ENCODE assay signal across 8 mouse cellular contexts in the genomic region with DNA sequence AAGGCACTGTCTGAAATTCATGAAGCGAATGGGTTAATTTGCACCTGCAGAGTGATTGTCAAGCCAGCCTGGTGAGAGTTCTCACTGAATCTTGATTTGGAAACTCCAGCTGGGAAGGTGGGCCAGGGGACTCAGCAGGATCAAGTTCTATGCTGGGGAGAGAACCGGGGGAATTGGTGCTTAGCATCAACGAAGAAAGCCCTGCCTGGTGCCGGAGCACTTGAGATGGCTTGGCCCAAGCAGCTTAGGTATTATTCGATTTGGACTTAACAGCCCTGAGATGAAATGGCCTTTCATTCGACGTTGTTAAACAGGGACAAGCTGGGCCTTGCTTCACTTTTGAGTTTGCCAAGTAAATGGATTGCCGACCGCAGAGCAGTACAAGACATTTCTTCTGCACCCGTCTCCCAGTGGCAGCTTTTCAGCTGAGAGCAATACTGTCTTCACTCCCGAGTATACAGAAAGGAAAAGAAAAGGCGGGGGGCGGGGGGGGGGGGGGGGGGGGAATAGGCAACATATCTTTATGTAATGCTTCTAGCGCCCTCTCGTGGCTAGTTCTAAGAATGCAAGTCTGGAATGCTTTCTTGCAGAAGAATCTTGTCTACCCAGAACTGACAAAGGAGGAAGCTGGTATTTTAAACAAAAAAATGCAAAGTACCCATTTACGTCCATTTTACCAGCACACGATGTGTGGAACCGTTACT.
DNase-seq lines count a peak whose midpoint lies in the region; ATAC-seq and TF ChIP-seq lines count a peak whose summit lies in the region.

No protein-coding gene starts in this region.

- no peak overlapping the region for H3K27ac ChIP-seq in embryonic facial prominence, embryonic 10.5 days (replicated peaks)
- H3K27ac ChIP-seq in intestine, postnatal 0 days (ENCODE audit: low read depth, low read length) = no peak overlapping the region

- H3K9ac ChIP-seq in intestine, postnatal 0 days (ENCODE audit: low read depth, low read length) = 0 out of 2 replicates have a peak overlapping the region, but pooled peaks have one; percentile 17

- peaks cover 4% of the 10 kb centered on the region; the same call in 1 of the 2 replicates for H3K4me1 ChIP-seq in embryonic facial prominence, embryonic 10.5 days
- no peaks in the 10 kb centered on the region for H3K4me1 ChIP-seq in intestine, postnatal 0 days (replicated peaks; ENCODE audit: control insufficient read depth, insufficient read depth, low read length)

- peak; percentile 66 for TF ChIP-seq CTCF in intestine, postnatal 0 days (IDR thresholded peaks at IDR 0.05; ENCODE audit: low read depth)

- WGBS in embryonic facial prominence, embryonic 10.5 days = 3% methylated on average over 16 of the region's 18 CpGs
- 7% methylated on average over 16 of the region's 18 CpGs for WGBS in intestine, postnatal 0 days

- H3K4me2 ChIP-seq in intestine, postnatal 0 days (replicated peaks; ENCODE audit: low read depth) = peak overlapping the region; percentile 57

- peaks cover 6% of the 10 kb centered on the region; the same call in 1 of the 2 replicates for H3K27me3 ChIP-seq in embryonic facial prominence, embryonic 10.5 days (replicated peaks; ENCODE audit: low read depth, poor library complexity, severe bottlenecking)
- H3K27me3 ChIP-seq in intestine, postnatal 0 days (replicated peaks; ENCODE audit: control insufficient read depth, insufficient read depth, low read length) = no peaks in the 10 kb centered on the region

- intact Hi-C loops in left cerebral cortex, postnatal 25 days (cut with DNase I) = loop anchor here (1.0 to 10.0 kb wide), 9 partner anchors 52 to 1509 kb away; partner anchors contain the start of genes Cemip2 and Trpm3

- 0 out of 2 replicates have a peak, but pooled peaks have one; percentile 31 for ATAC-seq in intestine, postnatal 0 days

- H3K36me3 ChIP-seq in embryonic facial prominence, embryonic 10.5 days (replicated peaks) = no peaks in the 10 kb centered on the region
- H3K36me3 ChIP-seq in intestine, postnatal 0 days (ENCODE audit: control insufficient read depth, insufficient read depth) = no peaks in the 10 kb centered on the region

- peak overlapping the region; percentile 48 for H3K4me3 ChIP-seq in embryonic facial prominence, embryonic 10.5 days
- peak overlapping the region; percentile 21 for H3K4me3 ChIP-seq in intestine, postnatal 0 days (ENCODE audit: low read depth, low read length)

- DNase-seq in adrenal gland, postnatal 10 days = peak; percentile 89
- peak; percentile 84 for DNase-seq in embryonic facial prominence, embryonic 10.5 days (ENCODE audit: low spot score)
- peak; percentile 90 for DNase-seq in heart, adult 11 months
- peak; percentile 88 to 90 for DNase-seq in left cerebral cortex, postnatal 25 days (ENCODE audit: low spot score in 2 of 2)
- DNase-seq in mesoderm, embryonic 11.5 days (ENCODE audit: low read depth, low spot score) = peak; percentile 90
- peak; percentile 97 for DNase-seq in right cerebral cortex, postnatal 4 days
- DNase-seq in T-cell, adult 2 months (ENCODE audit: low spot score) = no peak

- H3K9me3 ChIP-seq in embryonic facial prominence, embryonic 10.5 days = no peaks in the 10 kb centered on the region
- no peaks in the 10 kb centered on the region for H3K9me3 ChIP-seq in intestine, postnatal 0 days (ENCODE audit: control insufficient read depth)
